Mouse (Mus musculus) liver, embryonic 16.5 days (tissue): ENCODE measurements around the gene Smg6. TPM values are rescaled to one million over a fixed set of nuclear protein-coding genes. Genes with fewer than 3 reads are reported as not detected.

Experiments used
- ATAC-seq: fragments of 200-750 bp; cut with Nextera tagmentation; 2 replicates; pipeline ENCODE4 v1.8.0; 2017; ENCODE audit warnings: low read depth, mild to moderate bottlenecking, moderate number of reproducible peaks, moderate library complexity
- H3K27ac ChIP-seq: fragments of 300-500 bp; sonication (generic); 2 replicates; pipeline ENCODE4 v1.5.1; 2014; ENCODE audit warnings: mild to moderate bottlenecking, low read length
- H3K27me3 ChIP-seq: fragments of 300-500 bp; sonication (generic); 2 replicates; pipeline ENCODE4 v1.6.1; 2014; ENCODE audit warnings: low read depth, low read length, mixed read lengths; ENCODE audit not compliant: control insufficient read depth, insufficient read depth
- H3K36me3 ChIP-seq: fragments of 300-500 bp; sonication (generic); 2 replicates; pipeline ENCODE4 v1.6.1; 2014; ENCODE audit warnings: mild to moderate bottlenecking; ENCODE audit not compliant: control insufficient read depth, insufficient read depth
- H3K4me1 ChIP-seq: fragments of 300-500 bp; sonication (generic); 2 replicates; pipeline ENCODE4 v1.6.1; 2014; ENCODE audit warnings: low read depth, low read length, mixed read lengths; ENCODE audit not compliant: control insufficient read depth
- H3K4me2 ChIP-seq: fragments of 300-500 bp; sonication (generic); 2 replicates; pipeline ENCODE4 v1.6.1; 2014; ENCODE audit warnings: low read depth, low read length, mixed read lengths
- H3K4me3 ChIP-seq: fragments of 300-500 bp; sonication (generic); 2 replicates; pipeline ENCODE4 v1.5.1; 2014; ENCODE audit warnings: low read depth, mild to moderate bottlenecking, low read length
- H3K9ac ChIP-seq: fragments of 300-500 bp; sonication (generic); 2 replicates; pipeline ENCODE4 v1.6.1; 2014; ENCODE audit warnings: low read depth, low read length
- H3K9me3 ChIP-seq: fragments of 300-500 bp; sonication (generic); replicated peaks from 2 replicates; pipeline ENCODE4 v1.6.1; 2016; ENCODE audit warnings: low read length; ENCODE audit not compliant: control insufficient read depth
- WGBS: fragments of 180-500 bp; shearing (Covaris S2); extraction: QIAGEN DNeasy Blood & Tissue Kit; methylation state at CpG from one replicate; pipeline ENCODE4 v1.1.7; 2014; ENCODE audit not compliant: insufficient replicate concordance; 5-methylcytosine and 5-hydroxymethylcytosine counted together
- polyA plus RNA-seq: library from polyadenylated mRNA; unstranded; fragments of >200 nt; fragmentation: Nextera tagmentation; extraction: Ambion mirVana; gene quantifications from 2 replicates; pipeline ENCODE4 v1.2.1, GENCODE M21; 2015

Gene Smg6
- polyA plus RNA-seq, 1 experiment from 2014 or later = 5.5 TPM

- no peak for ATAC-seq
- H3K9me3 ChIP-seq = no peaks in the 10 kb centered on the region
- H3K27me3 ChIP-seq = no peaks in the 10 kb centered on the region
- no peak overlapping the region for H3K27ac ChIP-seq
- no peaks in the 10 kb centered on the region for H3K4me1 ChIP-seq
- no peak overlapping the region for H3K4me2 ChIP-seq
- WGBS = 82% methylated on average over 2 of the region's 2 CpGs
- no peaks in the 10 kb centered on the region for H3K36me3 ChIP-seq
- no peak overlapping the region for H3K9ac ChIP-seq
- H3K4me3 ChIP-seq = no peak overlapping the region
Observed at GRCm38 (mm10) chr11:75118141-75118540, 192.5 kb downstream of the Smg6 start.

- Histone ChIP-seq H3K4me2 (no peak overlapping the region), H3K4me3 (no peak overlapping the region), H3K9me3 (no peaks in the 10 kb centered on the region), H3K27ac (no peak overlapping the region), H3K27me3 (no peaks in the 10 kb centered on the region), H3K36me3 (no peaks in the 10 kb centered on the region), H3K4me1 (no peaks in the 10 kb centered on the region), H3K9ac (no peak overlapping the region)
- 64% methylated on average over 2 of the region's 2 CpGs for WGBS
- no peak for ATAC-seq
Observed at GRCm38 (mm10) chr11:75119298-75119697, 193.7 kb downstream of the Smg6 start.

DNA sequence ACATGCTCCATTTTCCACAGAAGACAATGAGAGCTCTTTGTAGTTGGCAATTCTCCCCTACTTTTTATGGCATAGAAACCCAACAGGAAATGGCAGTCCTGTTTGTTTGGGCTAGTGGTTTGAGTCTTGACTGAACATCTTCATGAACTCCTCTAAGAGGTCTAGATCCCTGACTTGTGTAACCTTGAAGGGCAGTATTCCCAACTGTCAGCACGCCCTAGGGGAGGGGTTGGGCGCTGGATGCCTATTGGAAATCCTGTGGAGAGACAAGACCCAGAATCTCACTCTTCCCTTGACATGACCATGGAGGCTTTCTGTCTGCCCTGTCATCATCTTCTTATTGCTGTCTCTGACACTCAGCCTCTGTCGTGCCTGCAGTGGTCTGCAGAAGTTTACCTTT, 194.2 kb downstream of the Smg6 start:
- Histone ChIP-seq H3K4me3 (no peak overlapping the region), H3K9ac (no peak overlapping the region), H3K27ac (no peak overlapping the region), H3K27me3 (no peaks in the 10 kb centered on the region), H3K36me3 (no peaks in the 10 kb centered on the region), H3K4me2 (no peak overlapping the region), H3K4me1 (no peaks in the 10 kb centered on the region), H3K9me3 (no peaks in the 10 kb centered on the region)
- WGBS = 63% methylated on average over 3 of the region's 3 CpGs
- ATAC-seq = no peak

- Histone ChIP-seq H3K36me3 (no peaks in the 10 kb centered on the region), H3K27me3 (no peaks in the 10 kb centered on the region), H3K4me3 (no peak overlapping the region), H3K9ac (no peak overlapping the region), H3K27ac (no peak overlapping the region), H3K4me2 (no peak overlapping the region), H3K4me1 (no peaks in the 10 kb centered on the region), H3K9me3 (no peaks in the 10 kb centered on the region)
- ATAC-seq = no peak
- 70% methylated on average over 1 of the region's 1 CpGs for WGBS
Observed at GRCm38 (mm10) chr11:75121348-75121747, 195.7 kb downstream of the Smg6 start.

DNA sequence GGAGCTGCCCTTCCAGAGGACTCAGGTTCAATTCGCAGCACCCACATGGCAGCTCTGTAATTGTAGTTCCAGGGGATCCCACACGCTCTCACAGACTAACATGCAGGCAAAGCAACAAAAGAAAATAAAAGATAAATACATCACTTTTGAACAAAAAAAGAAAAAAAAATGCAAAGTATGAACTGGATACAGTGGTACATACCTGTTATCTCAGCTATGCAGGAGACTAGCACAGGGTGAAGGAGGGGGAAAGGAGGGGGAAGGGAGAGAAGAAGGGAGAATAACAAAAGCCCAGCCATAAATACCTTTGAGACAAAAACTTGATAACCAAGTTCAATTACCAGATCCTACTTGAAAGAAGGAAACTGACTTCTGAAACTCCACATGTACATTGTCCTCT, 198.8 kb downstream of the Smg6 start:
- 73% methylated on average over 2 of the region's 2 CpGs for WGBS
- H3K9ac ChIP-seq = no peak overlapping the region

GRCm38 (mm10) chr11:75126384-75126783, 200.8 kb downstream of the Smg6 start:
- Histone ChIP-seq H3K27ac (no peak overlapping the region), H3K36me3 (no peaks in the 10 kb centered on the region), H3K9me3 (no peaks in the 10 kb centered on the region), H3K27me3 (no peaks in the 10 kb centered on the region), H3K4me3 (no peak overlapping the region), H3K4me1 (no peaks in the 10 kb centered on the region), H3K9ac (no peak overlapping the region), H3K4me2 (no peak overlapping the region)
- ATAC-seq = no peak
- 83% methylated on average over 3 of the region's 3 CpGs for WGBS

More for the DNA sequence above, 198.8 kb downstream of the Smg6 start:
- ATAC-seq = no peak
- H3K27me3 ChIP-seq = no peaks in the 10 kb centered on the region
- H3K36me3 ChIP-seq = no peaks in the 10 kb centered on the region
- H3K4me2 ChIP-seq = no peak overlapping the region
- H3K27ac ChIP-seq = no peak overlapping the region
- no peak overlapping the region for H3K4me3 ChIP-seq
- no peaks in the 10 kb centered on the region for H3K9me3 ChIP-seq
- H3K4me1 ChIP-seq = no peaks in the 10 kb centered on the region

DNA sequence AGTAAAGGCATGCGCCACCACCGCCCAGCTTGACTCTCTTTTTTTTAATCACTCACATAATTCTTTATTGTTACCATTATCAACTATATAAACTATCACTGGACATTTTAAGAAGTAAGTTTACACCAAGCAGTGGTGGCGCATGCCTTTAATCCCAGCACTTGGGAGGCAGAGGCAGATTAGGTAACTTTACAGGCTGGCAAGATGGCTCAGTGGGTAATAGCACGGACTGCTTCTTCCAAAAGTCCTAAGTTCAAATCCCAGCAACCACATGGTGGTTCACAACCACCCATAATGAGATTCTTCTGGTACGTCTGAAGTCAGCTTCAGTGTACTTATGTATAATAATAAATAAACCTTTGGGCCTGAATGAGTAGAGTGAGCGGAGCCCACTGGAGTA, 203.9 kb downstream of the Smg6 start:
- Histone ChIP-seq H3K9ac (no peak overlapping the region), H3K4me1 (no peaks in the 10 kb centered on the region), H3K4me2 (no peak overlapping the region), H3K36me3 (no peaks in the 10 kb centered on the region), H3K27ac (no peak overlapping the region), H3K27me3 (no peaks in the 10 kb centered on the region), H3K4me3 (no peak overlapping the region), H3K9me3 (no peaks in the 10 kb centered on the region)
- ATAC-seq = no peak
- 84% methylated on average over 6 of the region's 6 CpGs for WGBS

DNA sequence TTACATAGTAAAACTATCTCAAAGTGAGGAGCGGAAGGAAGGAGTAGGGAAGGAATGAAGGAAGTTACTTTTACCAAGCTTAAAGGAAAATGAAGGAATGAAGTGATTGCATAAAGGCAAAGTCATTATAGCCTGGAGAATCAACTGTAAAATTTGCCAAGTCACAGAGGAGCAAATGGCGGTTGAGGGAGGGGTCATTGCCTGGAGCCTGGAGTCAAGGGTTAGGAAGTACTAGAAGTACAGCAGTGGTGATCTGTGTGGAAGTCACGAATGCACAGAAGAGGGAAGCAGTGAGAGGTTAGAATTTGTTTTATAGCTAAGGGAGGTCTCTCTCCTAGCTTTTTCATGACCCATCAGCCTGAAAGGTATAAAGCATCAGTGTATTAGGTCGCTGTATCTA, 205.7 kb downstream of the Smg6 start:
- Histone ChIP-seq H3K27me3 (no peaks in the 10 kb centered on the region), H3K9ac (no peak overlapping the region), H3K4me3 (no peak overlapping the region), H3K27ac (no peak overlapping the region), H3K4me2 (no peak overlapping the region), H3K9me3 (no peaks in the 10 kb centered on the region), H3K36me3 (no peaks in the 10 kb centered on the region), H3K4me1 (no peaks in the 10 kb centered on the region)
- no peak for ATAC-seq
- WGBS = 55% methylated on average over 4 of the region's 4 CpGs

DNA sequence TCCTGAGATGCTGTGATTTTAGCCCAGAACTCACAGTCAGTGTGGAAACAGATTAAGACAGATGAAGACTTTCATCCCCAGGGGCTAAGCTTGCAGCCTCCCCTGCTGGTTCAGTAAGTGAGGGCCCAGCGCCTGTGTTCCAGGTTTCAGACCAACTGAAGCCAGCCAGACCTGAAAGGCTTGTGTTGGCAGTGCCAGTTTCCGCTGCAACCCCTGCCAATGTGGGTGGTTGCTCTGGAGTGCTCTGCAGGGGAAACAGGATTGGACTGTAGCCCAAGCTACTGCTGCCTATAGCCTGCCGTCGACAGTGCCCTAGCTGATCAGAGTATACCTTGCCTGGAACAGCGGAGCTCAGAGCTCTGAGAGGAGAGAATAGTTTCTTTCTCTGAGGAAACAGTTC, 206.7 kb downstream of the Smg6 start:
- Histone ChIP-seq H3K4me1 (peaks cover 8% of the 10 kb centered on the region), H3K9me3 (no peaks in the 10 kb centered on the region), H3K4me3 (no peak overlapping the region), H3K36me3 (no peaks in the 10 kb centered on the region), H3K27me3 (no peaks in the 10 kb centered on the region), H3K27ac (no peak overlapping the region), H3K9ac (no peak overlapping the region), H3K4me2 (no peak overlapping the region)
- WGBS = 91% methylated on average over 5 of the region's 5 CpGs
- ATAC-seq = no peak

DNA sequence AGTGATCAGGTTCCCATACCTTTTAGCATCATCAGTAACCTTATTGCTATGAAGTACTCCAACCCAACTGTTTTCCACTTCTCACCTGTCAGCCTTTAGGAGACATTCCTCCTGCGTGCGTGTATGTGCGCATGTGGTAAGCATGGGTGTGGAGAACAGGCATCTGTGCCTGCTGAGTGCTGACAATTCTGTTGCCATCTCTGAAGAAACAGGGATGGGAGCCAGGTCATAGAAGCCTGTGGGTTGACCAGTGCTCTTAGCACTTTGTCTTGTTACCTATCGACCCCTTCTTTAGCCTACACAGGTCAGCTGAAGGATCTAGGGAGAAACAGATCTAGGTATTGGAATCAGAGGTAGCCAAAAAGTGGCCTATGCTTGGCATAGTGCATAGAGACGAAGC, 207.8 kb downstream of the Smg6 start:
- Histone ChIP-seq H3K4me3 (no peak overlapping the region), H3K9me3 (no peaks in the 10 kb centered on the region), H3K4me1 (peaks cover 13% of the 10 kb centered on the region), H3K36me3 (no peaks in the 10 kb centered on the region), H3K4me2 (no peak overlapping the region), H3K9ac (no peak overlapping the region), H3K27ac (no peak overlapping the region), H3K27me3 (no peaks in the 10 kb centered on the region)
- WGBS = 81% methylated on average over 5 of the region's 5 CpGs
- no peak for ATAC-seq
